Mouse (Mus musculus): ENCODE measurements around the gene Apold1. TPM values are rescaled to one million over a fixed set of nuclear protein-coding genes. Genes with fewer than 3 reads are reported as not detected.

Gene Apold1
- polyA plus RNA-seq, 1 experiment from 2014 or later = 3.5 TPM

DNA sequence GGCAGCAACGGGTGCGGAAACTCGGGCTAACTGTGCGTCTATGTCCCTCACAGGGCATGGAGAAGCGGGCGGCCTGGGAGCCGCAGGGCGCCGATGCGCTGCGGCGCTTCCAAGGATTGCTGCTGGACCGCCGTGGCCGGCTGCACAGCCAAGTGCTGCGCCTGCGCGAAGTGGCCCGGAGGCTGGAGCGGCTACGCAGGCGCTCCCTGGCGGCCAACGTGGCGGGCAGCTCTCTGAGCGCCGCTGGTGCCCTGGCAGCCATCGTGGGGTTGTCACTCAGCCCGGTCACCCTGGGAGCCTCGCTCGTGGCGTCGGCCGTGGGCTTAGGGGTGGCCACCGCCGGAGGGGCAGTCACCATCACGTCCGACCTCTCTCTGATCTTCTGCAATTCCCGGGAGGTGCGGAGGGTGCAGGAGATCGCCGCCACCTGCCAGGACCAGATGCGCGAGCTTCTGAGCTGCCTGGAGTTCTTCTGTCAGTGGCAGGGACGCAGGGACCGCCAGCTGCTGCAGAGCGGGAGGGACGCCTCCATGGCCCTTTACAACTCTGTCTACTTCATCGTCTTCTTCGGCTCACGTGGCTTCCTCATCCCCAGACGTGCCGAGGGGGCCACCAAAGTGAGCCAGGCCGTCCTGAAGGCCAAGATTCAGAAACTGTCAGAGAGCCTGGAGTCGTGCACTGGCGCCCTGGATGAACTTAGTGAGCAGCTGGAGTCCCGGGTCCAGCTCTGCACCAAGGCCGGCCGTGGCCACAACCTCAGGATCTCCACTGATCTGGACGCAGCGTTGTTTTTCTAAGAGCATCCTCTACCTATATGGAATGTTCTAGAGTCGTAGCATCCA, 2.2 kb downstream of the Apold1 start:
- Histone ChIP-seq H3K4me2 (replicated peaks) (peak overlapping the region; percentile 94), H3K36me3 (no peaks in the 10 kb centered on the region), H3K27ac (no peak overlapping the region), H3K27me3 (replicated peaks) (no peaks in the 10 kb centered on the region), H3K9me3 (no peaks in the 10 kb centered on the region), H3K9ac (peak overlapping the region; percentile 57), H3K4me3 (replicated peaks) (peak overlapping the region; percentile 57), H3K4me1 (replicated peaks) (peaks cover 7% of the 10 kb centered on the region)
- peak; percentile 94 for ATAC-seq
- 3% methylated on average over 62 of the region's 62 CpGs for WGBS

DNA sequence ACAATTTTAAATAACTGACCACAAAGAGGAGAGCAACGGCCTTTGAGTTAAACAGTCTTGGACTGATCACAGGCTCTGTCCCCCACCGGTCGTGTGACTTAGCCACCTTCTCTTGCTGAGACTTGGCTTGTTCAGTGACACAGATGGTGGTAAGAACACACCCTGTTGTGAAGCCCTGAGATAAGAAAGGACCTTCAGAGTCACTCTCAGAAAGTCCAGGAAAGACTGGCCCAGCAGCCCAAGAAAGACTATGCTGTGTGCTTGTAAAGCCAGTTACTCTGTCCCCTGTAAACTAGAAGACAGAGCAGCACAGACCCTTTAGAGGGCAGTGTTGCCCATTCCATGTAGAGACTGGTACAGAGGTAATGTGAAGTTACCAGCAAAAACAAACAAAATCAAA, 3.2 kb downstream of the Apold1 start:
- Histone ChIP-seq H3K4me2 (replicated peaks) (no peak overlapping the region), H3K36me3 (no peaks in the 10 kb centered on the region), H3K27ac (no peak overlapping the region), H3K9ac (no peak overlapping the region), H3K9me3 (no peaks in the 10 kb centered on the region), H3K4me1 (replicated peaks) (peaks cover 7% of the 10 kb centered on the region), H3K4me3 (replicated peaks) (no peak overlapping the region), H3K27me3 (replicated peaks) (no peaks in the 10 kb centered on the region)
- ATAC-seq = peak; percentile 48
- 50% methylated on average over 3 of the region's 3 CpGs for WGBS

DNA sequence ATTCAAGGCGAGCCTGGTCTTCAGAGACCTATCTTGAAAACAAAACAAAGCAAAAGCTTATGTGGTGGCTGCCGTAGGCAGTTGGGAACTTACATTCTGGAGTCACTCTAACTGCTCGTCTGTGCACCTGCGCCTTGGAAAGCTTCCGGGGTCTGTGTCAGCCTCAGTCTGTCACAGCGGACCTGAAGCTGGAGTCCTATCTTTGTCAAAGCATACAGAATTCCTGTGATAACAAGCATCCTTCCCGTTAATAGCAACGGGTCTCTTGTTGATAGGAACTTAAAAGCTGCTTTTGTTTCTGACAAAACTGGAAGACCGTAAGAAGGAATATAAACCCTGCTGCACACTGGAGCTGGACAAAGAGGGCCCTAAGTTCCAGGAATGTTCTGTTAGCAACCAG, 6.9 kb downstream of the Apold1 start:
- Histone ChIP-seq H3K27me3 (replicated peaks) (no peaks in the 10 kb centered on the region), H3K9me3 (no peaks in the 10 kb centered on the region), H3K4me1 (replicated peaks) (peaks cover 7% of the 10 kb centered on the region), H3K4me3 (replicated peaks) (no peak overlapping the region), H3K27ac (no peak overlapping the region), H3K4me2 (replicated peaks) (no peak overlapping the region), H3K36me3 (no peaks in the 10 kb centered on the region), H3K9ac (no peak overlapping the region)
- WGBS = 76% methylated on average over 9 of the region's 9 CpGs
- ATAC-seq = no peak

DNA sequence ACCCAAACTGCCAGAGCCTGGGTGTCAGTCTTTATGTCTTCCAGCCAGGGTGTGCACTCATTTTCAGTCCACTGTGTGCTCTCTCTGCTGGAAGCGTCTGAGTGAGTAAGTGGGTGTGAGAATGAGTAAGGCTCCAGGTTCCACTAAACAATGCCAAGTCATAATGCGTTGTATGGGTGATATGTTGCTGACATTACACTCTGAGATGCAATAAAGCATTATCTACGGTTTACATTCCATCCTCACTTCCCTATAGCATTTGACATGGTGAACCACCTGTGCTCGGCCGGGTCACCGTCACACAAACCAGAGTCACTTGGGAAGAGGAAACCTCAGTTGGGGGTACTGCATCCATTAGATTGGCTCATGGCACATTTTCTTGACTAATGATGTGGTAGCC, 9.2 kb downstream of the Apold1 start:
- Histone ChIP-seq H3K4me2 (replicated peaks) (no peak overlapping the region), H3K36me3 (no peaks in the 10 kb centered on the region), H3K4me3 (replicated peaks) (no peak overlapping the region), H3K27me3 (replicated peaks) (no peaks in the 10 kb centered on the region), H3K27ac (no peak overlapping the region), H3K4me1 (replicated peaks) (no peaks in the 10 kb centered on the region), H3K9me3 (no peaks in the 10 kb centered on the region), H3K9ac (no peak overlapping the region)
- no peak for ATAC-seq
- WGBS = 77% methylated on average over 6 of the region's 6 CpGs

DNA sequence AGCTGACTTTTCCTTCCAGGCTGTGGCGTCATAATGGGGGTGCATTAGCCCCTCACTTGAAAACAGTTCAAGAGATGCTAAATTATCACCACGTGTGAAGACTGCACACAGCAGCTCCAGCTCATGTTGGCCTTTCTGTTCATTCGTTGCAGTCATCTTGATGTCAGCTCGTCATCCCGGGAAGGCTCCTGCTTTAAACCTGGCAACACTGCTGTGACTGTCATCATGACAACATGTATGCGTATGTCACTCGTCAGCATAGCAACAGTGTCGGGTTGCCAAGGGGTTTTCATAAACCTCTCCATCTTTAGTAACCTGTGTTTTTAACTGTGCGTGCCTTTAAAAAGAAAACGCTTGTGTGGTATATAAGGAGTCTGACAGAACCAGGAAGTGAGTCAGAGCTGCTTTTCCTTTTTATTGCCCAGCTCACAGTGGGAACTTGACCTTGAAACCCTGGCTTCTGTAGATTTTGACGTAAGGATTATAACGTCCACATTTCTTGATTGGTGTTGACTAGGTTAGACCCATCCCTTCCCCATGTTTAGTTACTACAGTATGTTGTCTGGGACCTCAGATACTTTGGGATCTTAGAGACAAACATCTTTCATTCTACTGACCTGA, 12.6 kb downstream of the Apold1 start:
- H3K27ac ChIP-seq = no peak overlapping the region
- H3K27me3 ChIP-seq (replicated peaks) = no peaks in the 10 kb centered on the region
- no peaks in the 10 kb centered on the region for H3K36me3 ChIP-seq
- H3K4me1 ChIP-seq (replicated peaks) = no peaks in the 10 kb centered on the region
- no peak overlapping the region for H3K4me3 ChIP-seq (replicated peaks)
- no peak overlapping the region for H3K9ac ChIP-seq
- 53% methylated on average over 12 of the region's 12 CpGs for WGBS
- H3K9me3 ChIP-seq = no peaks in the 10 kb centered on the region
- no peak overlapping the region for H3K4me2 ChIP-seq (replicated peaks)
- peak; percentile 83 for ATAC-seq

DNA sequence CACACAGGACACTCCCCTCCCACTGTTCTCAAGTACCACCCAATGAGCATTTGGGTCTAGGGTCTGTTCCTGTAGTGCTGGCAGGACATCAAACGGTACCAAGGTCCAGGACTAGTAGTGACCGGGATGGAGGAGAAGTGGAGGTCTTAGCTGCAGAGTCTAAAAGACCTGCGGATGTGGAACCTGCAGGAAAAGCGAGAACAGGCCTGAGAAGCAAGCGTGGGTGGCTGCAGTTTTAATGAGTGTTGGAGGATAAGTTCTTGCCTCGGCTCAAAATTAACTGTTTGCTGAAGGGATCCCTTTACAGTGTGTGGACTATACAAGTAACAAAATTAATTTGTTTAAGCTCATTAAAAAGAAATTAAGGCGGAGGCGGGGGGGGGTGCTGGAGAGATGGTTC, 13.5 kb downstream of the Apold1 start:
- Histone ChIP-seq H3K27me3 (replicated peaks) (no peaks in the 10 kb centered on the region), H3K4me2 (replicated peaks) (no peak overlapping the region), H3K36me3 (no peaks in the 10 kb centered on the region), H3K9ac (no peak overlapping the region), H3K27ac (no peak overlapping the region), H3K9me3 (no peaks in the 10 kb centered on the region), H3K4me1 (replicated peaks) (no peaks in the 10 kb centered on the region), H3K4me3 (replicated peaks) (no peak overlapping the region)
- no peak for ATAC-seq
- 80% methylated on average over 8 of the region's 8 CpGs for WGBS

DNA sequence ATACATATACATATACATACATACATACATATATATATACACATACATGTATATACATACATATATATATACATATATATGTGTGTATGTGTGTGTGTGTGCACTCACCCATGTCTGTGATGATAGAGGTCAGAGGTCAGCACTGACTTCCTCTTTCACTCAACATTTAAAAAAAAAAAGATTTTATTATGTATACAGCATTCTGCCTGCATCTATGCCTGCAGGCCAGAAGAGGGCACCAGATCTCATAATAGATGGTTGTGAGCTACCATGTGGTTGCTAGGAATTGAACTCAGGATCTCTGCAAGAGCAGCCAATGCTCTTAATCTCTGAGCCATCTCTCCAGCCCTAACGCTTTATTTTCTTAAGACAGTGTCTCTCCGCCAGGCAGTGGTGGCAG, 15.4 kb downstream of the Apold1 start:
- H3K27me3 ChIP-seq (replicated peaks) = no peaks in the 10 kb centered on the region
- H3K36me3 ChIP-seq = no peaks in the 10 kb centered on the region
- H3K9ac ChIP-seq = no peak overlapping the region
- no peak overlapping the region for H3K27ac ChIP-seq
- no peaks in the 10 kb centered on the region for H3K9me3 ChIP-seq
- ATAC-seq = no peak
- no peaks in the 10 kb centered on the region for H3K4me1 ChIP-seq (replicated peaks)
- no peak overlapping the region for H3K4me3 ChIP-seq (replicated peaks)
- 91% methylated on average over 2 of the region's 2 CpGs for WGBS
- no peak overlapping the region for H3K4me2 ChIP-seq (replicated peaks)

DNA sequence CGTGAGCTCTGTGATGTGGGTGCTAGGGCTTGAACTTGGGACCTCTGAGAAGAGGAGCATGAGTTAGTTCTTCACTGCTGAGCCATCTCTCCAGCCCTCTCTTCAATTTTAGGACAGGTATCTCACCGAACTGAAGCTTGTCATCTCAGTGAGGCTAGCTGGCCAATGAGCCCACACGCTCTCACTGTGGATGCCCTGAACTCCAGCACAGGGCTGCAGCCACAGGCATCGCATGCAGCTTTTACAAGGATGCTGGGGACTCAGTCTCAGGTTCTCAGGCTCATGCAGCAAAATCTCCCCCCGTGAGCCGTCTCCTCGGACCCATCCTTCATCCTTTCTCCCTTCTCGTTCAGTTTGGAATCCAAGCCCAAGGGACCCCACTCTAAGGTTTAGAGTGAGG, 16.6 kb downstream of the Apold1 start:
- Histone ChIP-seq H3K9me3 (no peaks in the 10 kb centered on the region), H3K27ac (no peak overlapping the region), H3K36me3 (no peaks in the 10 kb centered on the region), H3K9ac (no peak overlapping the region), H3K4me2 (replicated peaks) (no peak overlapping the region), H3K4me3 (replicated peaks) (no peak overlapping the region), H3K4me1 (replicated peaks) (no peaks in the 10 kb centered on the region), H3K27me3 (replicated peaks) (no peaks in the 10 kb centered on the region)
- 80% methylated on average over 8 of the region's 8 CpGs for WGBS
- no peak for ATAC-seq

DNA sequence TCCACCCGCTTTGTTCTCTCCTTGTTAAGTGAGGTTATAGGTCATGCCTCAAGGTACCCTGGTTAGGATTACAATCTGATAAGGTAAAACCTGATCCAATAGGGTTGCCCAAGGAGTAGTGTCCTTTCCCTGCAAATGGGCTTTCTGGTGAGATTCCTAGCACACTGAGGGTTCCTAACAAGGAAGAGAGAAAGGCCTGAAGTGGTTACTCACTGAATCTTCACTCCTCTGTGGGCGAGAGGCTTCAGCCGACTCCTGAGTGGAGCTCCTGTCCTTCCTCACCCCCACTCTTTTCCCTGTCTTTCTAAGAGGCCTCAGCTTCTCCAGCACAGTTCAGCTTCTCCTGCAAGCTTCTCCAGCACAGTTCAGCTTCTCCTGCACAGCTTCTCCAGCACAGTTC, 17.3 kb downstream of the Apold1 start:
- Histone ChIP-seq H3K4me1 (replicated peaks) (no peaks in the 10 kb centered on the region), H3K4me3 (replicated peaks) (no peak overlapping the region), H3K36me3 (no peaks in the 10 kb centered on the region), H3K27ac (no peak overlapping the region), H3K4me2 (replicated peaks) (no peak overlapping the region), H3K9ac (no peak overlapping the region), H3K27me3 (replicated peaks) (no peaks in the 10 kb centered on the region), H3K9me3 (no peaks in the 10 kb centered on the region)
- no peak for ATAC-seq
- 64% methylated on average over 3 of the region's 3 CpGs for WGBS

DNA sequence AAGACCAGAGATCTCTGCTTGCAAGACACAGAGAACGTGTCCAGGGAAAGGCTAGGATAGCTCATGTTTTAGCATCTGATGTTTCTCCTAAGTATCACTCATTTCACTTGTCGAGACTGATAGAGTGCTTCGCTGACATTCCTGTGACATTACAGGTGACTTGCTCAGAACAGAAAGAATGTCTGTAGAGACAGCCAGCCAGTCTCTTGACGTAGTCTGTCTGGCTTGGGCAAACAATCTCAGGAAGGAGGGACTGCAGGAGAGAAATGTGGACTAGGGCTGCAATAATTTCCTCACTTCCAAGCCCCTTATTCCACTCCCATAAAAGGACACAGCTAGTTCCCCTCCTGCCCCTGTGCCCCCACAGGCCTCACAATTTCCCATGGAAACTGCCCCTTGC, 18.8 kb downstream of the Apold1 start:
- H3K4me2 ChIP-seq (replicated peaks) = no peak overlapping the region
- 50% methylated on average over 4 of the region's 4 CpGs for WGBS
- no peaks in the 10 kb centered on the region for H3K36me3 ChIP-seq
- no peak for ATAC-seq
- no peak overlapping the region for H3K4me3 ChIP-seq (replicated peaks)
- no peak overlapping the region for H3K27ac ChIP-seq
- H3K4me1 ChIP-seq (replicated peaks) = no peaks in the 10 kb centered on the region
- H3K9me3 ChIP-seq = no peaks in the 10 kb centered on the region
- no peaks in the 10 kb centered on the region for H3K27me3 ChIP-seq (replicated peaks)
- H3K9ac ChIP-seq = no peak overlapping the region

DNA sequence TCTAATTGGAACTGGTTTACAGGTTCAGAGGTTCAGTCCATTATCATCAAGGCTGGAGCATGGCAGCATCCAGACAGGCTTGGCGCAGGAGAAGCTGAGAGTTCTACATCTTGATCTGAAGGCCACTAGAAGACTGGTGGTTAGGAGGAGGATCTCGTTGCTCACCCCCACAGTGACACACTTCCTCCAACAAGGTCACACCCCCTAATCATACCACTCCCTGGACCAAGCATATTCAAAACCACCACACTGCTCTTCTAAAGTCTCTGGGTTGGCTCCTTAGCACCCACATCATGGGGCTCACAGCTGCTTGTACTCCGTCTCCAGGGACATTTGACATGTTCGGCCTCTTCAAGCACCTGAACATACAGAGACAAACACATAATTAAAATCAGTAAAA, 20.5 kb downstream of the Apold1 start:
- no peaks in the 10 kb centered on the region for H3K4me1 ChIP-seq (replicated peaks)
- H3K4me2 ChIP-seq (replicated peaks) = no peak overlapping the region
- H3K4me3 ChIP-seq (replicated peaks) = no peak overlapping the region
- 85% methylated on average over 4 of the region's 4 CpGs for WGBS
- H3K27ac ChIP-seq = no peak overlapping the region
- H3K27me3 ChIP-seq (replicated peaks) = no peaks in the 10 kb centered on the region
- H3K9me3 ChIP-seq = no peaks in the 10 kb centered on the region
- H3K9ac ChIP-seq = no peak overlapping the region
- H3K36me3 ChIP-seq = no peaks in the 10 kb centered on the region
- ATAC-seq = no peak

DNA sequence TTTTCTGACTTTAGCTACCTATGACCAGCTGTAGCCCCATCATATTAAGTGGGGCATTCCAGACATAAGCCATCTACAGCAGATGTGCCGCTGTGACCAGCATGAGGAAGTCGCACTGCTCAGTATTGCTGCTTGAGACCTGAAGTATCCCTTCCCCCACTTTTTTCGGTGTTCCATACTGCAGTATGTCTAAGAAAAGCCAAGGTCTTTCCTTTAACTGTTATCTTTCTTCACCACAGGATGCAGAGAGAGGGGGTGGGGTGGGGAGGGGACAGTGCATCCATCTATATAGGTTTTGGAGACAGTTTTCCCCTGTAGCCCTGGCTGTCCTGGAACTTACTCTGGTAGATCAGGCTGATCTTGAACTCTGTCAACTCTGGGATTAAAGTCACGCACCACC, 24.9 kb downstream of the Apold1 start:
- Histone ChIP-seq H3K9ac (no peak overlapping the region), H3K36me3 (no peaks in the 10 kb centered on the region), H3K27ac (no peak overlapping the region), H3K4me3 (replicated peaks) (no peak overlapping the region), H3K4me2 (replicated peaks) (no peak overlapping the region), H3K4me1 (replicated peaks) (no peaks in the 10 kb centered on the region), H3K9me3 (no peaks in the 10 kb centered on the region), H3K27me3 (replicated peaks) (no peaks in the 10 kb centered on the region)
- WGBS = 88% methylated on average over 4 of the region's 4 CpGs
- no peak for ATAC-seq
